Mouse (Mus musculus) hindbrain, embryonic 15.5 days (tissue): Measurements from ENCODE around the gene Dmrtc1c1. TPM values are rescaled to one million over a fixed set of nuclear protein-coding genes. Genes with fewer than 3 reads are reported as not detected.
"Not testable (repeated sequence)": the region's sequence is repeated elsewhere in the genome, so short reads cannot be mapped to it uniquely, and the experiment has no call there.

Experiments used
- ATAC-seq: fragments of 200-750 bp; cut with Nextera tagmentation; 2 replicates; pipeline ENCODE4 v1.8.0; 2017; ENCODE audit warnings: low read depth, moderate number of reproducible peaks, moderate TSS enrichment; ENCODE audit not compliant: low FRiP score
- H3K27ac ChIP-seq: fragments of 300-500 bp; sonication (generic); replicated peaks from 2 replicates; pipeline ENCODE4 v1.5.1; 2015; ENCODE audit warnings: mild to moderate bottlenecking, inconsistent platforms
- H3K27me3 ChIP-seq: fragments of 300-500 bp; sonication (generic); 2 replicates; pipeline ENCODE4 v1.6.1; 2015; ENCODE audit warnings: control low read depth, inconsistent platforms
- H3K36me3 ChIP-seq: fragments of 300-500 bp; sonication (generic); 2 replicates; pipeline ENCODE4 v1.6.1; 2015; ENCODE audit warnings: control low read depth, inconsistent platforms
- H3K4me1 ChIP-seq: fragments of 300-500 bp; sonication (generic); replicated peaks from 2 replicates; pipeline ENCODE4 v1.6.1; 2015; ENCODE audit warnings: control low read depth, inconsistent platforms
- H3K4me2 ChIP-seq: fragments of 300-500 bp; sonication (generic); 2 replicates; pipeline ENCODE4 v1.6.1; 2015; ENCODE audit warnings: moderate library complexity, mild to moderate bottlenecking, inconsistent platforms
- H3K4me3 ChIP-seq: fragments of 300-500 bp; sonication (generic); 2 replicates; pipeline ENCODE4 v1.5.1; 2015; ENCODE audit warnings: mild to moderate bottlenecking, inconsistent platforms
- H3K9ac ChIP-seq: fragments of 300-500 bp; sonication (generic); 2 replicates; pipeline ENCODE4 v1.6.1; 2015; ENCODE audit warnings: inconsistent platforms
- H3K9me3 ChIP-seq: fragments of 300-500 bp; sonication (generic); 2 replicates; pipeline ENCODE4 v1.6.1; 2016; ENCODE audit warnings: control low read depth, inconsistent platforms
- WGBS: fragments of 180-500 bp; shearing (Covaris S2); methylation state at CpG from one replicate; pipeline ENCODE4 v1.1.7; 2015; 5-methylcytosine and 5-hydroxymethylcytosine counted together
- polyA plus RNA-seq: library from polyadenylated mRNA; unstranded; fragments of >200 nt; fragmentation: Nextera tagmentation; extraction: Ambion mirVana; gene quantifications from 2 replicates; pipeline ENCODE4 v1.2.1, GENCODE M21; 2015

Gene Dmrtc1c1
- polyA plus RNA-seq = not detected in 2 replicates

DNA sequence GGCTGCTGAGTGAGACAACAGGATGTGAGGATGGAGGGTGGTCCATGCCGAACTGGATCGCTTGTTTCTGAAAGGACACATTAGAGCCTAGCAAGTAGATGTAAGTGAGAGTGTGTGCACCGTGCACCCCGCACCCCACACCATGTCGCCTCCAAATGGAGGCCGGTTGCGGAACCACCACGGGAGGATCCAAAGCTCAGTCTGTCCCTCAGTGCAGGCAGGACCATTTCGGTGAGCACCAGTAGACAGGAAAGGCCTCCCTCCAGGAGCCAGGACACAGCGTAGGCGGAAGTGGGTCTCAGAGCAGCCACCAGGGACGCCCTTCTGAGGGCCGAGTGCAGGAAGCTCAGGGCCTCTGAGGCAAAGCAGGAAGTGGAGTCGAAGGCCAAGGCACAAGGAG is at the start of gene Dmrtc1c1:
Gene Dmrtc1c1 (plus strand): TSS at position 301 of the 400 bp plus-strand sequence.
- not testable (repeated sequence) for H3K9me3 ChIP-seq, H3K27ac ChIP-seq, H3K27me3 ChIP-seq, H3K4me1 ChIP-seq, H3K9ac ChIP-seq, ATAC-seq, H3K4me3 ChIP-seq, H3K36me3 ChIP-seq, H3K4me2 ChIP-seq
- WGBS = 100% methylated on average over 2 of the region's 14 CpGs

DNA sequence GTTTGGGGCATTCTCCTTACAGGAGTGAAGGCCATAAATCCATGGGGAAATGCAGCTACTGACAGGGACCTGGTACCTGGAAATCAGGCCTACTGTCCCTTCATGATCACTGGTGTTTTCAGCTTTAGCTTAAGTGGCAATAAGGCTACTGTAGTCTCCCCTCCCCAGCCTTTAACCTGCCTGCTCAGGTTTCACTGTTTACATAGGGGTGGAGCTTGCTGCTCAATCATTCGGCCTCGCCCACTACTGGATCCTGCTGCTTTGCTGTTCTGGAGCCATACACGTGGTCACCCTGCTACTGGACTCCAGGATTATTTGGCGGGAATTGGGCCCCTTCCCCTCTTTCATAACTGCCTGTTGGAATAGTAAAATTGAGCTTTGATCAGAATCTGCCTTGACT is 36.9 kb upstream of the Dmrtc1c1 start:
- Histone ChIP-seq H3K4me1 (no peaks in the 10 kb centered on the region), H3K4me3 (no peak overlapping the region), H3K36me3 (no peaks in the 10 kb centered on the region), H3K27me3 (no peaks in the 10 kb centered on the region), H3K27ac (no peak overlapping the region), H3K9me3 (no peaks in the 10 kb centered on the region), H3K4me2 (no peak overlapping the region), H3K9ac (no peak overlapping the region)
- ATAC-seq = no peak
- WGBS = 70% methylated on average over 4 of the region's 4 CpGs

DNA sequence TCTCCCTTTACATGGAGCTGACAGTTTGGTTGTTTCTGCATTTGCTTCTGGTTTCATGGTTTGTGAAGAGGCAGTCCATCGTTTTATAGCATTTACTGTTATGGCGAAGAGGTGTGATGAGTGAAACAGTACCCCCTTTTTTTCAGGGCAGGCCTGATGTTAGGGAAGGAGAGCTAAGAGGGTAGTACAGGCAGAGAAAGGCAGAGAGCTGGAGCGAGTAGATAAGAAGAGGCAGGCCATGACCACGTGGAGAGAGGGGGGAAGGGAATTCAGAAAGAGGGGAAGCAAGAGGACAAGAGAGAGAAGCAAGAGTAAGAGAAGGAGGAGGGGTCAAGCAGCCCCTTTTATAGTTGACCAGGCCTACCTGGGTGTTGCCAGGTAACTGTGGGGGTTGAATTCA is 9.5 kb downstream of the Dmrtc1c1 start:
- Histone ChIP-seq H3K27me3 (0 out of 2 replicates have a peak, but pooled peaks cover 3% of the 10 kb centered on the region), H3K9me3 (no peaks in the 10 kb centered on the region), H3K9ac (no peak overlapping the region), H3K36me3 (no peaks in the 10 kb centered on the region), H3K4me2 (no peak overlapping the region), H3K4me3 (no peak overlapping the region), H3K4me1 (no peaks in the 10 kb centered on the region), H3K27ac (no peak overlapping the region)
- ATAC-seq = no peak
- WGBS = 75% methylated on average over 4 of the region's 4 CpGs

DNA sequence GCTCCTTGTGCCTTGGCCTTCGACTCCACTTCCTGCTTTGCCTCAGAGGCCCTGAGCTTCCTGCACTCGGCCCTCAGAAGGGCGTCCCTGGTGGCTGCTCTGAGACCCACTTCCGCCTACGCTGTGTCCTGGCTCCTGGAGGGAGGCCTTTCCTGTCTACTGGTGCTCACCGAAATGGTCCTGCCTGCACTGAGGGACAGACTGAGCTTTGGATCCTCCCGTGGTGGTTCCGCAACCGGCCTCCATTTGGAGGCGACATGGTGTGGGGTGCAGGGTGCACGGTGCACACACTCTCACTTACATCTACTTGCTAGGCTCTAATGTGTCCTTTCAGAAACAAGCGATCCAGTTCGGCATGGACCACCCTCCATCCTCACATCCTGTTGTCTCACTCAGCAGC is 51.8 kb downstream of the Dmrtc1c1 start, which contains the start of gene Dmrtc1c2:
Gene Dmrtc1c2 (minus strand): TSS at position 101 of the 400 bp plus-strand sequence.
- H3K27ac ChIP-seq, H3K4me2 ChIP-seq, H3K27me3 ChIP-seq, H3K36me3 ChIP-seq, H3K4me3 ChIP-seq, ATAC-seq, H3K4me1 ChIP-seq, H3K9me3 ChIP-seq, H3K9ac ChIP-seq: not testable (repeated sequence)
- WGBS = 100% methylated on average over 1 of the region's 13 CpGs

Other genes starting within 250 kb of the Dmrtc1c1 start
- 8.2 and 9.7 TPM in 2 replicates for gene Phka1, start 158.7 kb upstream of the Dmrtc1c1 start, polyA plus RNA-seq
- gene Gm3880, start 116.0 kb upstream of the Dmrtc1c1 start, polyA plus RNA-seq = not detected in 2 replicates
- gene Gm9112, start 95.3 kb upstream of the Dmrtc1c1 start, polyA plus RNA-seq = not detected in 2 replicates
- not detected in 2 replicates for gene Dmrtc1b, start 95.1 kb upstream of the Dmrtc1c1 start, polyA plus RNA-seq
- gene Dmrtc1c2, start 51.7 kb downstream of the Dmrtc1c1 start, polyA plus RNA-seq = not detected in 2 replicates
- not detected in 2 replicates for gene 1700031F05Rik, start 65.0 kb downstream of the Dmrtc1c1 start, polyA plus RNA-seq
- gene Dmrtc1a, start 105.7 kb downstream of the Dmrtc1c1 start, polyA plus RNA-seq = 0.94 and 1.1 TPM in 2 replicates
- not detected in 2 replicates for gene 1700011M02Rik, start 105.9 kb downstream of the Dmrtc1c1 start, polyA plus RNA-seq
- not detected in 2 replicates for gene 1700018G05Rik, start 125.4 kb downstream of the Dmrtc1c1 start, polyA plus RNA-seq